Mouse (Mus musculus) cortical plate, adult 2 months (tissue): Measurements from ENCODE around the gene Sik2.

Source experiments
- CTCF ChIP-seq: fragments of 200-500 bp; IDR thresholded peaks from 2 replicates; pipeline ENCODE4 v1.5.1; 2011; ENCODE audit warnings: mild to moderate bottlenecking, control low read depth, low read length; ENCODE audit not compliant: insufficient read depth; ENCODE audit errors: extremely low read depth
- POLR2A ChIP-seq: fragments of 200-500 bp; IDR thresholded peaks from 2 replicates; pipeline ENCODE4 v1.6.1; 2011; ENCODE audit warnings: mild to moderate bottlenecking, low read length, control low read depth; ENCODE audit not compliant: insufficient read depth; ENCODE audit errors: extremely low read depth

- TF ChIP-seq POLR2A (no peak), CTCF (no peak)
These were observed 89.3 kb downstream of the Sik2 start for GRCm38 (mm10) chr9:50919554-50919953.
